Mouse (Mus musculus) lung, postnatal 0 days (tissue): Measurements from ENCODE around the gene Kmt2a. TPM values are rescaled to one million over a fixed set of nuclear protein-coding genes. Genes with fewer than 3 reads are reported as not detected.
"Not testable (repeated sequence)": the region's sequence is repeated elsewhere in the genome, so short reads cannot be mapped to it uniquely, and the experiment has no call there.

ENCODE experiments used
- ATAC-seq: fragments of 200-750 bp; cut with Nextera tagmentation; 2 replicates; pipeline ENCODE4 v1.8.0; 2017; ENCODE audit warnings: moderate library complexity
- DNase-seq: peaks from one replicate; pipeline ENCODE4 v3.0.0-alpha.2; 2016; ENCODE audit warnings: low spot score
- H3K27ac ChIP-seq: fragments of 300-500 bp; sonication (generic); 2 replicates; pipeline ENCODE4 v1.5.1; 2014; ENCODE audit warnings: antibody characterized with exemption, mild to moderate bottlenecking, low read length, mixed read lengths
- H3K27me3 ChIP-seq: fragments of 300-500 bp; sonication (generic); replicated peaks from 2 replicates; pipeline ENCODE4 v1.6.1; 2014; ENCODE audit warnings: low read length, mixed read lengths; ENCODE audit not compliant: insufficient read depth
- H3K36me3 ChIP-seq: fragments of 300-500 bp; sonication (generic); 2 replicates; pipeline ENCODE4 v1.6.1; 2014; ENCODE audit warnings: low read length, mixed read lengths; ENCODE audit not compliant: insufficient read depth
- H3K4me1 ChIP-seq: fragments of 300-500 bp; sonication (generic); 2 replicates; pipeline ENCODE4 v1.6.1; 2014; ENCODE audit warnings: antibody characterized with exemption, low read depth, low read length, mixed read lengths; ENCODE audit not compliant: insufficient read depth
- H3K4me2 ChIP-seq: fragments of 300-500 bp; sonication (generic); replicated peaks from 2 replicates; pipeline ENCODE4 v1.6.1; 2014; ENCODE audit warnings: low read depth, mild to moderate bottlenecking, low read length, moderate library complexity, mixed read lengths
- H3K4me3 ChIP-seq: fragments of 300-500 bp; sonication (generic); 2 replicates; pipeline ENCODE4 v1.5.1; 2014; ENCODE audit warnings: low read depth, low read length
- H3K9ac ChIP-seq: fragments of 300-500 bp; sonication (generic); replicated peaks from 2 replicates; pipeline ENCODE4 v1.6.1; 2014; ENCODE audit warnings: low read depth, mild to moderate bottlenecking
- H3K9me3 ChIP-seq: fragments of 300-500 bp; sonication (generic); 2 replicates; pipeline ENCODE4 v1.6.1; 2016; ENCODE audit warnings: low read length, mixed read lengths
- CTCF ChIP-seq: IDR thresholded peaks from 2 replicates; pipeline ENCODE4 v1.5.1; 2016; ENCODE audit warnings: antibody characterized with exemption, mild to moderate bottlenecking
- EP300 ChIP-seq: IDR thresholded peaks from 2 replicates; pipeline ENCODE4 v1.6.1; 2016; ENCODE audit warnings: antibody characterized with exemption, mild to moderate bottlenecking, control low read depth
- WGBS: fragments of 180-500 bp; shearing (Covaris S2); extraction: QIAGEN DNeasy Blood & Tissue Kit; methylation state at CpG from one replicate; pipeline ENCODE4 v1.1.7; 2014; 5-methylcytosine and 5-hydroxymethylcytosine counted together
- polyA plus RNA-seq: library from polyadenylated mRNA; unstranded; fragments of >200 nt; fragmentation: Nextera tagmentation; extraction: Ambion mirVana; gene quantifications from 2 replicates; pipeline ENCODE4 v1.2.1, GENCODE M21; 2015

The Kmt2a gene
- polyA plus RNA-seq, 1 experiment from 2014 or later = 6.9 TPM

DNA sequence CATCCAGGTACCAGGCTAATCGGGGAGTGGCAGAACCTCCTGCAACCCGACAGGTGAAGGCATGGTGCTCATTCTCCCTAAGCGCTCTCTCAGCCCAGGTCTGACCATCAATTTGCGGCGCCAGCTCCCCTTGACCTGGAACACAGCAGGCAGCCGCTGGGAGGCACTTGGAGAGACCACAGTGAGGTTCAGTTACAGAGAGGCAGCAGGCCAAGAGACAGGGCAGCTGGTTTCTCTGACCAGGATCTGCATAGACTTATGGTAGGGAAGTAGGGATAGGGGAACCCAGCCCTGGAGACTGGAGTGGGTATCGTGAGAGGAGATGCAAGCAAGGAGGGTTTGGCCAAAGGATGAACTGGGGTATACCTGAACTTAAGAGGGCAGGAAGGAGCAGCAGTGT, 82.8 kb downstream of the Kmt2a start:
- Histone ChIP-seq H3K4me2 (0 out of 2 replicates have a peak overlapping the region, but pooled peaks have one; percentile 93), H3K9ac (no peak overlapping the region), H3K4me1 (peaks cover 4% of the 10 kb centered on the region; the same call in 1 of the 2 replicates), H3K36me3 (no peaks in the 10 kb centered on the region), H3K9me3 (no peaks in the 10 kb centered on the region), H3K4me3 (no peak overlapping the region), H3K27me3 (no peaks in the 10 kb centered on the region), H3K27ac (no peak overlapping the region)
- ATAC-seq (no peak), DNase-seq (no peak)
- TF ChIP-seq CTCF (no peak), EP300 (no peak)
- 46% methylated on average over 7 of the region's 7 CpGs for WGBS

DNA sequence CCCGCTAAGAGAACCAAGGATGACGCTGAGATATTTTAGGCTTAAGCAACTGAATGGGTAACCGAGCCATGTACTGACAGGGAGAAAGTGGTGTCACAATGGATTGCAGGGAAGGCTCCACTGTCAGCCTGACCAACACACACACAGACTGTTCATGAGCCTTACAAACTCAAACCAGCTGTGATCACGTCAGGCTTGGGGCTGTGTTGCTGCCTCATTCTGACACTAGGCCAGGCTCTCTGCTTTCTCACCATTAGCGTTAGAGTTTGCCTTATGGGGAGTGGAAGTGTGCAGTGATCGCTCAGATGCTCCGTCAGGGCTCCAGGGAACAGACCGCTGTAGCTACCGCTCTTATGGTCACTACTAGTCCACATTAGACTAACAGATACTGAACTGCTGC, 88.3 kb downstream of the Kmt2a start:
- WGBS = 80% methylated on average over 9 of the region's 9 CpGs
- Histone ChIP-seq H3K27me3 (no peaks in the 10 kb centered on the region), H3K4me1 (no peaks in the 10 kb centered on the region), H3K36me3 (peaks cover 33% of the 10 kb centered on the region; the same call in 1 of the 2 replicates), H3K9me3 (no peaks in the 10 kb centered on the region), H3K4me3 (no peak overlapping the region), H3K27ac (no peak overlapping the region), H3K9ac (no peak overlapping the region), H3K4me2 (no peak overlapping the region)
- DNase-seq = no peak
- ATAC-seq = no peak
- TF ChIP-seq CTCF = no peak
- TF ChIP-seq EP300 = no peak

DNA sequence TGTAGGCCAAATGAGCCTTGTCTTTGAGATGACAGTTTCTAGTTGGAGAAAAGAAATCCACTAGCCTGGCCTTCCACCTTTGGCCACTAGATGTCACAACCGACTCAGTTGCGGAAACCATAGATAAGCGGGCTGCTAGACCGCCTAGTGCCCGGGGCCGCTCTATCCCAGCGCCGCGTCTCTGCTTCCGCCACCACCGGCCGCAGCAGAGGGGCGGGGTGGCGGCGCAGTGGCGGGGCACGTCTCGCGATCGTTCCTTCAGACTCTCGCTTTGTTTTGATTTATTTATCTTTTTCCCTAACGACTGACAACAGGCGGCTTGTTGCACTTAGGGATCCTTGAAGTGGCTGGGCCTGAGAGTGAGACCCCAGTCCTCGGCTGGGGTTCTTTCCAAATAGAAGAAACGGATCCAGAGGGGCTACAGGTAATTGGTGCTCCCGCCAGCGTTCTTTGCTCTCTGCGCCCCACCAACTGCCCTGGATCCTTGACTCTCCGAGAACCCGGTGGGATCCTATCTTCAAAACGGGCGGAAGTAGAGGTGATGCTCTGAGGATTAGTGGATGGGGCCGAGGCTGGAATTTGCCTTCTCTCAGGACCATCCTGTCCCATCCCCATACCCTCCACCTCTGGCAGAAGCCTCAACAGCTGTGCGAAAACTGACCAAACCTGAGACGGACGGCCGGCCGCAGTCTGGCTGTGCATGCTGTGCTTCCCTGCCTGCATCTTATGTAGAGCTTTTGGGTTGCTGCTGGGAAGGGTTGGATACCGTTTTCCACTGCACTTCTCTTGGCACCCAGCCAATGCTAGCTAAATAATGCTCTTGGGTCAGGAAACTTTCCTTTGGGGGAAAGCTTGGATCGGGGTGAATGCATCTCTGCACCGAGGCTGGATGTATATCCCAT, 108.1 kb downstream of the Kmt2a start:
- ATAC-seq = peak; percentile 100
- H3K36me3 ChIP-seq = no peaks in the 10 kb centered on the region
- peak overlapping the region; percentile 90 for H3K27ac ChIP-seq
- H3K4me3 ChIP-seq = peak overlapping the region; percentile 70
- H3K27me3 ChIP-seq = no peaks in the 10 kb centered on the region
- peak overlapping the region; percentile 95 for H3K9ac ChIP-seq
- WGBS = under 1% methylated on average over 41 of the region's 41 CpGs
- peaks cover 5% of the 10 kb centered on the region; the same call in 1 of the 2 replicates for H3K4me1 ChIP-seq
- peak overlapping the region; percentile 80 for H3K4me2 ChIP-seq
- H3K9me3 ChIP-seq = no peaks in the 10 kb centered on the region
- peak; percentile 98 for DNase-seq
- peak; percentile 70 for TF ChIP-seq EP300
- TF ChIP-seq CTCF = peak; percentile 90

- 19% methylated on average over 5 of the region's 5 CpGs for WGBS
- ATAC-seq (no peak), DNase-seq (no peak)
- Histone ChIP-seq H3K4me1 (peaks cover 5% of the 10 kb centered on the region; the same call in 1 of the 2 replicates), H3K9ac (no peak overlapping the region), H3K36me3 (no peaks in the 10 kb centered on the region), H3K9me3 (no peaks in the 10 kb centered on the region), H3K4me3 (no peak overlapping the region), H3K27me3 (no peaks in the 10 kb centered on the region), H3K4me2 (no peak overlapping the region), H3K27ac (peak overlapping the region; percentile 45; the same call in 1 of the 2 replicates)
- TF ChIP-seq EP300 (no peak), CTCF (no peak)
These were observed 108.7 kb downstream of the Kmt2a start for GRCm38 (mm10) chr9:44772392-44772749.

DNA sequence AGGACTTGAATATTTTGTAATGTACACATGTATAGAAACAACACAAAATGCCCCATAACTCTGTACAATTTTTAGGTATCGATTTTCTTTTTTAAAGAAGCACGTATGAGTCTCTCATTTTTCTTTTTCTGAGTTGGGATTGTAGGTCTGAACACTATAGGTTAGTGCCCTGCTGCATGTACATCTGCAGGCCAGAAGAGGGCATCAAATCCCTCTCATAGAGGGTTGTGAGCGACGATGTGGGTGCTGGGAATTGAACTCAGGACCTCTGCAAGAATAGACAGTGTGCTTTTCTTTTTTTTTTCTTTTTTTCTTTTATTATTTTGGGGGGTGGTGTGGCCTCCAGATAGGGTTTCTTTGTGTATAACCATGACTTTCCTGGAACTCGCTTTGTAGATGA, 109.7 kb downstream of the Kmt2a start:
- DNase-seq (no peak), ATAC-seq (no peak)
- TF ChIP-seq CTCF (peak; percentile 19; the same call in 1 of the 2 replicates), EP300 (no peak)
- 90% methylated on average over 5 of the region's 5 CpGs for WGBS
- Histone ChIP-seq H3K4me3 (no peak overlapping the region), H3K4me2 (no peak overlapping the region), H3K27me3 (no peaks in the 10 kb centered on the region), H3K36me3 (no peaks in the 10 kb centered on the region), H3K9me3 (no peaks in the 10 kb centered on the region), H3K27ac (no peak overlapping the region), H3K9ac (no peak overlapping the region), H3K4me1 (peaks cover 5% of the 10 kb centered on the region; the same call in 1 of the 2 replicates)

DNA sequence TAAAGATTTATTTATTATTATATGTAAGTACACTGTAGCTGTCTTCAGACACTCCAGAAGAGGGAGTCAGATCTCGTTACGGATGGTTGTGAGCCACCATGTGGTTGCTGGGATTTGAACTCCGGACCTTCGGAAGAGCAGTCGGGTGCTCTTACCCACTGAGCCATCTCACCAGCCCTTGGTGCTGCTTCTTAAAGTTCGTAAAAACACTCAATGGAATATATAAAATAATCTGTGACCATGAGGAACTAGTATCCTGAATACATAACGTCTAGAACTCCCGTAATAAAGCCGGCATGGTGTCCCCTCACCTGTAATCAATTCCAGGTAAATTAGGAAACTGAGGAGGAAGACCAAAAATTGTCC, 113.1 kb downstream of the Kmt2a start:
- Histone ChIP-seq H3K4me2 (peak overlapping the region; percentile 76; the same call in 1 of the 2 replicates), H3K27ac (0 out of 2 replicates have a peak overlapping the region, but pooled peaks have one; percentile 32), H3K4me3 (peak overlapping the region; percentile 99; the same call in 1 of the 2 replicates)
- 39% methylated on average over 7 of the region's 9 CpGs for WGBS
- not testable (repeated sequence) for H3K9me3 ChIP-seq, H3K4me1 ChIP-seq, H3K36me3 ChIP-seq, DNase-seq, H3K27me3 ChIP-seq, H3K9ac ChIP-seq, ATAC-seq
